Mouse (Mus musculus) midbrain, embryonic 16.5 days (tissue): ENCODE measurements around the gene Gm6871. TPM values are rescaled to one million over a fixed set of nuclear protein-coding genes. Genes with fewer than 3 reads are reported as not detected.

Experiments used
- ATAC-seq: fragments of 200-750 bp; cut with Nextera tagmentation; 2 replicates; pipeline ENCODE4 v1.8.0; 2017; ENCODE audit warnings: moderate TSS enrichment
- H3K27ac ChIP-seq: fragments of 300-500 bp; sonication (generic); 2 replicates; pipeline ENCODE4 v1.5.1; 2014; ENCODE audit warnings: mild to moderate bottlenecking, low read length, mixed read lengths
- H3K27me3 ChIP-seq: fragments of 300-500 bp; sonication (generic); 2 replicates; pipeline ENCODE4 v1.6.1; 2014; ENCODE audit warnings: low read depth, low read length, mixed read lengths; ENCODE audit not compliant: control insufficient read depth, insufficient read depth
- H3K36me3 ChIP-seq: fragments of 300-500 bp; sonication (generic); 2 replicates; pipeline ENCODE4 v1.6.1; 2014; ENCODE audit warnings: mild to moderate bottlenecking, low read length, moderate library complexity, mixed read lengths; ENCODE audit not compliant: control insufficient read depth, insufficient read depth
- H3K4me1 ChIP-seq: fragments of 300-500 bp; sonication (generic); 2 replicates; pipeline ENCODE4 v1.6.1; 2014; ENCODE audit warnings: mild to moderate bottlenecking, low read length, mixed read lengths; ENCODE audit not compliant: control insufficient read depth, insufficient read depth
- H3K4me2 ChIP-seq: fragments of 300-500 bp; sonication (generic); 2 replicates; pipeline ENCODE4 v1.6.1; 2014; ENCODE audit warnings: mild to moderate bottlenecking, low read length, mixed read lengths
- H3K4me3 ChIP-seq: fragments of 300-500 bp; sonication (generic); 2 replicates; pipeline ENCODE4 v1.5.1; 2014; ENCODE audit warnings: low read depth, mild to moderate bottlenecking, low read length, moderate library complexity, mixed read lengths
- H3K9ac ChIP-seq: fragments of 300-500 bp; sonication (generic); 2 replicates; pipeline ENCODE4 v1.6.1; 2014; ENCODE audit warnings: low read depth, low read length, mixed read lengths
- H3K9me3 ChIP-seq: fragments of 300-500 bp; sonication (generic); replicated peaks from 2 replicates; pipeline ENCODE4 v1.6.1; 2014; ENCODE audit warnings: mild to moderate bottlenecking, low read length, mixed read lengths; ENCODE audit not compliant: control insufficient read depth, poor library complexity, severe bottlenecking
- WGBS: fragments of 180-500 bp; shearing (Covaris S2); extraction: QIAGEN DNeasy Blood & Tissue Kit; methylation state at CpG from one replicate; pipeline ENCODE4 v1.1.7; 2014; 5-methylcytosine and 5-hydroxymethylcytosine counted together
- polyA plus RNA-seq: library from polyadenylated mRNA; unstranded; fragments of >200 nt; fragmentation: Nextera tagmentation; extraction: Ambion mirVana; gene quantifications from 2 replicates; pipeline ENCODE4 v1.2.1, GENCODE M21; 2015

The Gm6871 gene
- polyA plus RNA-seq, 1 experiment from 2014 or later: not detected

GRCm38 (mm10) chr7:41497871-41498270 lies 75.6 kb downstream of the Gm6871 start:
- no peak for ATAC-seq
- Histone ChIP-seq H3K4me2 (no peak overlapping the region), H3K36me3 (no peaks in the 10 kb centered on the region), H3K27ac (no peak overlapping the region), H3K27me3 (no peaks in the 10 kb centered on the region), H3K4me1 (peaks cover 6% of the 10 kb centered on the region; the same call in 1 of the 2 replicates), H3K9me3 (0 out of 2 replicates have a peak, but pooled peaks cover 4% of the 10 kb centered on the region), H3K9ac (no peak overlapping the region), H3K4me3 (no peak overlapping the region)
- WGBS: 97% methylated on average over 2 of the region's 2 CpGs

Other genes with a start within 250 kb of the Gm6871 start
- gene AI987944, start 180.3 kb downstream of the Gm6871 start, polyA plus RNA-seq: 8.1 and 8.7 TPM in 2 replicates
- gene Vmn2r57, start 125.0 kb downstream of the Gm6871 start, polyA plus RNA-seq: 0.74 and 0.77 TPM in 2 replicates
- gene Gm20449, start 74.2 kb downstream of the Gm6871 start, polyA plus RNA-seq: 0.19 and 0.24 TPM in 2 replicates
- 4.4 and 5.3 TPM in 2 replicates for gene AW146154, start 73.8 kb downstream of the Gm6871 start, polyA plus RNA-seq
- 15.6 and 16.5 TPM in 2 replicates for gene 2610021A01Rik, start 25.6 kb upstream of the Gm6871 start, polyA plus RNA-seq
- gene Zfp788, start 59.5 kb upstream of the Gm6871 start, polyA plus RNA-seq: 25.0 and 25.5 TPM in 2 replicates